Mouse (Mus musculus) heart, adult 2 months (tissue): ENCODE results near the gene Hcfc2.

Source experiments
- CTCF ChIP-seq: fragments of 200-600 bp; IDR thresholded peaks from 2 replicates; pipeline ENCODE4 v1.8.1; 2022; ENCODE audit warnings: antibody characterized with exemption, mild to moderate bottlenecking, moderate library complexity
- EP300 ChIP-seq: fragments of 200-500 bp; IDR thresholded peaks from 2 replicates; pipeline ENCODE4 v1.6.1; 2011; ENCODE audit warnings: low read depth, low read length, control low read depth; ENCODE audit not compliant: insufficient read depth
- POLR2A ChIP-seq: fragments of 200-500 bp; IDR thresholded peaks from 2 replicates; pipeline ENCODE4 v1.6.1; 2011; ENCODE audit warnings: mild to moderate bottlenecking, low read depth, low read length, control low read depth; ENCODE audit not compliant: insufficient read depth

GRCm38 (mm10) chr10:82744296-82744695 lies 48.3 kb downstream of the Hcfc2 start:
- no peak for TF ChIP-seq POLR2A
- no peak for TF ChIP-seq EP300
- TF ChIP-seq CTCF: no peak
